Mouse (Mus musculus) myocyte (in vitro differentiated cells): Measurements from ENCODE around the gene Rtn4r.

Experiments
- MYOD1 ChIP-seq, 3 experiments: IDR thresholded peaks; one replicate each; pipeline ENCODE4 v1.6.1; 2011; ENCODE audit warnings: control low read depth in 2 of 3, low read depth in 2 of 3, mild to moderate bottlenecking in 2 of 3, moderate library complexity in 1 of 3; ENCODE audit not compliant: insufficient read length in 2 of 3, control insufficient read depth in 1 of 3
- POLR2A ChIP-seq: IDR thresholded peaks from one replicate; pipeline ENCODE4 v1.6.1; 2011; ENCODE audit warnings: low read depth, mild to moderate bottlenecking, control low read depth, moderate library complexity; ENCODE audit not compliant: insufficient read length
- SRF ChIP-seq: IDR thresholded peaks from one replicate; pipeline ENCODE4 v1.6.1; 2011; ENCODE audit warnings: low read depth; ENCODE audit not compliant: control insufficient read depth, insufficient read length

GRCm38 (mm10) chr16:18078314-18079015 is 49.0 kb upstream of the Rtn4r start:
- no peak for TF ChIP-seq MYOD1 (IDR thresholded peaks at IDR 0.05; ENCODE audit: control insufficient read depth in 1 of 3, insufficient read length in 2 of 3, low read depth in 2 of 3)
- TF ChIP-seq POLR2A: no peak
- TF ChIP-seq SRF: no peak
